Mouse (Mus musculus): ENCODE data around the gene Adap2.

DNA sequence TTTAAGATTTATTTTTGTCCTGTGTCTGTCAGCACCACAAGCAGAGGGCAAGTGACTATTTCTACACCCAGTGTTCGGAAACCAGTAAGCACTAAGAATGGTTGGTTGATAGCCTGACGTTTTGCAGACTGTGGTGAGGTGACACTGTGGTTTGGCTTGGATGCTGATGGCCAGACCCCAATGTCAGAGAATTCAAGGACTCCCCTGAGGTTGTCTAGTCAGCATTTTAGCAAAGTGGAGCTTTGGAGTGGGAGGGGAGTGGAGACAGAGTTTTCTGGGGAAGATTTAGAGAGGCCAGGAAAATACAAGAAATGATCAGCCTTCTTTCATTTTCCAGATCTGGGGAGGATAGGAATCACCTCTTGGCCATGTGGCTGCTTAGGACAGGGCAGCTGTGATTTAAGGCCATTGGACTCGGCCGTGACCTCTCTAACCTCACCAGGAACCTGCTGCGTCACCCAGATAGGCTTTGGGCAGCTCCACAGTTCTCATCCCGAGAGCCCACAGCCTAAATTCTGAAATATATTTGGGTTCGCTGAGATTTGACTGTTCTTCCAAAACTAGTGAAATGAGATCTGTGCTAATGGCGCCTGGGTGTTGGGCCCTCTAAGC lies 4.4 kb upstream of the Adap2 start:
- TF ChIP-seq CTCF (IDR thresholded peaks at IDR 0.05; ENCODE audit: borderline replicate concordance, insufficient read depth, low read length) = no peak
- no peak for TF ChIP-seq POLR2A (IDR thresholded peaks at IDR 0.05; ENCODE audit: low read depth, low read length)
